Mouse (Mus musculus): ENCODE results near the gene Galnt10. TPM values are rescaled to one million over a fixed set of nuclear protein-coding genes. Genes with fewer than 3 reads are reported as not detected.

The Galnt10 gene
- polyA plus RNA-seq, 1 experiment from 2014 or later: 8.8 TPM

DNA sequence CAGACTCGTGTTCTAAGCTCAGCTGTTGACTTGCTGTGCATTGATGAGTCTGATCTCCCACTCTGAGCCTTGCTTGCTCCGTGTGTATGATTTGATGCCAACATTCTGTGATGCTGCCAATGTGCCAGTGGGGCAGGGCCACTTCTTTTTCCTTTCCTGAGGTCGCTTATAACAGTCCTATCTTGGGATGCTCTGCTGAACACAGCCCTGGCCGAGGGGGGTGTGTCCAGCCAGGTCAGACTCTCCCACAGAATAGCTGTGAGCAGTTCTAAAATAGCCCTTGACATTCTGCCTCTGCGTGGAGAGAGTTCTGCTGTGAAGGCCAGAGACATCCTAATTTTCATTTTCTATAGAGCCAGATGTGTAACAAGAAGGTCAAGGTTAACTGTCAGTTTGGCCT is 2.2 kb downstream of the Galnt10 start:
- Histone ChIP-seq H3K36me3 (replicated peaks; ENCODE audit: control insufficient read depth, insufficient read depth) (no peaks in the 10 kb centered on the region), H3K9me3 (ENCODE audit: control insufficient read depth, low read length) (no peaks in the 10 kb centered on the region), H3K4me1 (replicated peaks; ENCODE audit: control insufficient read depth, insufficient read depth, low read length) (peaks cover 40% of the 10 kb centered on the region), H3K4me2 (replicated peaks) (peak overlapping the region; percentile 71), H3K9ac (no peak overlapping the region), H3K4me3 (replicated peaks; ENCODE audit: low read length) (no peak overlapping the region), H3K27me3 (ENCODE audit: control insufficient read depth, insufficient read depth, low read length) (no peaks in the 10 kb centered on the region), H3K27ac (no peak overlapping the region)
- 55% methylated on average over 5 of the region's 5 CpGs for WGBS
- DNase-seq (ENCODE audit: low spot score) (no peak), ATAC-seq (ENCODE audit: low FRiP score) (no peak)

DNA sequence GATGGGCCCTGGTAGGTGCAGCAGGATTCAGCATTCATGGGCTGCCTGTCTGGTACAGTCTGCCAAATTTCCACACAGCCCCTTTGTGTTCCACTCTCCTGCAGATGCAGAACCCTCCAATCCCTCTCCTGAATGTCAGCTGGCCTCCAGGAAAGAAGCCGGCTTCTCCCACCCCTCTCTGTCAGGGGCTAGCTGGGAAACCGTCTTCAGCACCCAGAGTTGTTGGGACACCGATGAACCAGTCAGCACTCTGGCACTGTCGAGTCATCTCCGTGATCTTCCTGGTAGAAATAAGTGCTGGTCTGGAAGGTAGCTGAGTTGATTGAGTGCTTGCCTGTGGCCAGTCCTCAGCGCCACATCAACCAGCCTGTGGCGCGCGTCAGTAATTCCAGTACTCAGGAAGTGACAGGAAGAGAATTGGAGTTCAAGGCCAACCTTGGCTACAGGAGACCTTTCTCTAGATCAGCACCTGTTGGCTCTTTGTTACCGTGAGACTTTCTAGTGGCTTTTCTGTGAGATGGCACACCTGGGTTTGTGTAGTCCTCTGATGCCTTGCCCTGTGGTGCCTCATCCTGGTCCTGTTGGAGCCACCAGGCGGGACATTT is 3.1 kb downstream of the Galnt10 start:
- H3K9ac ChIP-seq: no peak overlapping the region
- no peak overlapping the region for H3K4me2 ChIP-seq (replicated peaks)
- ATAC-seq (ENCODE audit: low FRiP score) (no peak), DNase-seq (ENCODE audit: low spot score) (no peak)
- no peaks in the 10 kb centered on the region for H3K9me3 ChIP-seq (ENCODE audit: control insufficient read depth, low read length)
- H3K4me1 ChIP-seq (replicated peaks; ENCODE audit: control insufficient read depth, insufficient read depth, low read length): peaks cover 42% of the 10 kb centered on the region
- no peak overlapping the region for H3K4me3 ChIP-seq (replicated peaks; ENCODE audit: low read length)
- H3K27ac ChIP-seq: no peak overlapping the region
- no peaks in the 10 kb centered on the region for H3K36me3 ChIP-seq (replicated peaks; ENCODE audit: control insufficient read depth, insufficient read depth)
- no peaks in the 10 kb centered on the region for H3K27me3 ChIP-seq (ENCODE audit: control insufficient read depth, insufficient read depth, low read length)
- WGBS: 88% methylated on average over 11 of the region's 11 CpGs

DNA sequence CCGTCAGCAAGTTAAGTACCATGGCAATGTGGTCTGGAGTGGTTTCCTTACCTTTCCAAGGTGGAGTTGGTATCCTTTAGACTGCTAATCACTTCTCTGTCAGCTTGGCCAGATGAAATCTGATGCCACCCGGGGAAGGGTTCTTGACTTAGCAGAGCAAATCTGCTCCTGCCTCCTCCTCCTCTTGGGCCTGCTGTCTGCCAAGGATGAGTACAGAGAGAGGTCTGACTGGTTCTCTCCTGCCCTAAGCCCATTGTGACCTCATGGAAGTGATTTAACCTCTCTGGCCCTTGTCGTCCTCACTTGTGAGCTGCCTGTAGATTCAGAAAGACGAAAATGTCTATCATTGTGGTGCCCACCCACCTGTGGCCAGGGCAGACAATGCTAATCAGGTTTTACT is 4.0 kb downstream of the Galnt10 start:
- no peak overlapping the region for H3K9ac ChIP-seq
- ATAC-seq (ENCODE audit: low FRiP score) (no peak), DNase-seq (ENCODE audit: low spot score) (no peak)
- H3K9me3 ChIP-seq (ENCODE audit: control insufficient read depth, low read length): no peaks in the 10 kb centered on the region
- H3K36me3 ChIP-seq (replicated peaks; ENCODE audit: control insufficient read depth, insufficient read depth): no peaks in the 10 kb centered on the region
- no peak overlapping the region for H3K27ac ChIP-seq
- no peak overlapping the region for H3K4me2 ChIP-seq (replicated peaks)
- H3K4me3 ChIP-seq (replicated peaks; ENCODE audit: low read length): no peak overlapping the region
- H3K4me1 ChIP-seq (replicated peaks; ENCODE audit: control insufficient read depth, insufficient read depth, low read length): peaks cover 35% of the 10 kb centered on the region
- WGBS: 80% methylated on average over 4 of the region's 4 CpGs
- no peaks in the 10 kb centered on the region for H3K27me3 ChIP-seq (ENCODE audit: control insufficient read depth, insufficient read depth, low read length)

DNA sequence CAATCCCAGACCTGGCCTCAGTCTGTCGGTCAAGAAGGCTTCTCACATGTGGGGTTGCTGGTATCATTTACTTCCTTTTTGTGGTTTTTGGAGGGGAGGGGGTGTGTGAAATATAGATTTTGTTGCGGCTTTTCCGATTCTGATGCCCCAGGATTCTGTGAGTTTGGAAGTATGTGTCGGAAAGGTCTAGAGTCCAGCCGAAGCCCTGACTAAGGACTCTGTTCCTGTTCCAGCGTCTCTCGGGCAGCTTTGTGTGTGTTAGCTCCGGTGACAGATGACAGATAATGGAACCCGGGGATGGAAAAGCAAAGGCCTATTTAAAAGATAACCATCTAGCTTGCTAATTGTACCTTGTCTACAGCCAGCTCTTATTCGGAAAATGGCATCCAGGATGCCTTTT is 4.4 kb downstream of the Galnt10 start:
- DNase-seq (ENCODE audit: low spot score) (no peak), ATAC-seq (ENCODE audit: low FRiP score) (no peak)
- H3K9ac ChIP-seq: no peak overlapping the region
- H3K36me3 ChIP-seq (replicated peaks; ENCODE audit: control insufficient read depth, insufficient read depth): no peaks in the 10 kb centered on the region
- no peak overlapping the region for H3K4me2 ChIP-seq (replicated peaks)
- H3K4me3 ChIP-seq (replicated peaks; ENCODE audit: low read length): no peak overlapping the region
- peaks cover 35% of the 10 kb centered on the region for H3K4me1 ChIP-seq (replicated peaks; ENCODE audit: control insufficient read depth, insufficient read depth, low read length)
- H3K9me3 ChIP-seq (ENCODE audit: control insufficient read depth, low read length): no peaks in the 10 kb centered on the region
- H3K27ac ChIP-seq: no peak overlapping the region
- WGBS: 74% methylated on average over 10 of the region's 10 CpGs
- no peaks in the 10 kb centered on the region for H3K27me3 ChIP-seq (ENCODE audit: control insufficient read depth, insufficient read depth, low read length)

DNA sequence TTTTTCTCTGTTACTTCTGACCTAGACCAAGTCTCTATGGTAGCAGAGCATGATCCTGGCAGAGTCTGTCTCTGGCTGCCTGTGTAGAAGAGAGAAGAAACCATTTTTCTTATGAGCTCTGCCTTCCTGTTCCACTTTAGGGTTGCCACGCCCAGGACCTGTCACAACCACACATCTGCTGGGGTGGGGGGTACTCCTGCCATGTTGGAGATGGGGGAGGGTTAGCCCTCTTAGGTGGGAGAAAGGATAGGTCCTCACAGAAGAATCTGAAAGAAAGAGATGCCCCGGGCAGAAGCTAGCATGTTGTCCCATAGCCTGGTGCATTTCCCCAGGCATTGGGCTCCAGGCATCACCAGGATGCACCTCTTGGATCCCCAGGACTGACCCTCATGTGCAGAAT is 5.6 kb downstream of the Galnt10 start:
- Histone ChIP-seq H3K27me3 (ENCODE audit: control insufficient read depth, insufficient read depth, low read length) (no peaks in the 10 kb centered on the region), H3K4me2 (replicated peaks) (no peak overlapping the region), H3K9ac (no peak overlapping the region), H3K9me3 (ENCODE audit: control insufficient read depth, low read length) (no peaks in the 10 kb centered on the region), H3K4me1 (replicated peaks; ENCODE audit: control insufficient read depth, insufficient read depth, low read length) (peaks cover 35% of the 10 kb centered on the region), H3K4me3 (replicated peaks; ENCODE audit: low read length) (no peak overlapping the region), H3K27ac (no peak overlapping the region), H3K36me3 (replicated peaks; ENCODE audit: control insufficient read depth, insufficient read depth) (no peaks in the 10 kb centered on the region)
- ATAC-seq (ENCODE audit: low FRiP score) (no peak), DNase-seq (ENCODE audit: low spot score) (no peak)
- WGBS: 81% methylated on average over 2 of the region's 2 CpGs

DNA sequence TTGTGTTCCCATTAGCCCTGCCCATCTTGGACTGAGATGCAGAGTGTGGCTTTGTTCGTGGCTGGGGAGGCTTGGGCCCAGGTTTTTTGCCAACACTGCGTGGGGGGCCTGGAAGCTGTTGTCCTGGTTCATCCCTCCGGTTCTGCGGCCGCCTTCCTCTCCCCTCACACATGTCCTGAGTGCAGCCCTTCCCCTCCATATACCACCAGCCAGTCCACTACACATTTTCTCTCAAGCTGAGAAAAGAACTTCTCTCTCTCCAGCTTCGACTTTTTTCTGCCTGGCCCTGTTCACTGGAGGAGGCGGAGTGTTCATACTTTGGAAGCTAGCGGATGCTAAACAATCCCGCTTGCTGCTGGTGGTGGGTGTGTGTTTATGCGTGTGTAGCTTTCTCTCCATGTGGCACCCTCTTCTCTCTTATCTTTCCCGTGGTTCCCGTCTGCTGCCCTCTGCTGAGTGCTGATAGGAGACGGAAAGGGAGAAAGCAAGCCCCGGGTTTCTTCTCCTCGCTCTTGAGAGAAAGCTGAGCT is 6.1 kb downstream of the Galnt10 start:
- Histone ChIP-seq H3K27ac (no peak overlapping the region), H3K36me3 (replicated peaks; ENCODE audit: control insufficient read depth, insufficient read depth) (no peaks in the 10 kb centered on the region), H3K9ac (no peak overlapping the region), H3K4me3 (replicated peaks; ENCODE audit: low read length) (no peak overlapping the region), H3K9me3 (ENCODE audit: control insufficient read depth, low read length) (no peaks in the 10 kb centered on the region), H3K4me2 (replicated peaks) (0 out of 2 replicates have a peak overlapping the region, but pooled peaks have one; percentile 2), H3K4me1 (replicated peaks; ENCODE audit: control insufficient read depth, insufficient read depth, low read length) (peaks cover 30% of the 10 kb centered on the region), H3K27me3 (ENCODE audit: control insufficient read depth, insufficient read depth, low read length) (no peaks in the 10 kb centered on the region)
- peak; percentile 48 for DNase-seq (ENCODE audit: low spot score)
- no peak; the same call in 1 of the 2 replicates for ATAC-seq (ENCODE audit: low FRiP score)
- 36% methylated on average over 15 of the region's 15 CpGs for WGBS

DNA sequence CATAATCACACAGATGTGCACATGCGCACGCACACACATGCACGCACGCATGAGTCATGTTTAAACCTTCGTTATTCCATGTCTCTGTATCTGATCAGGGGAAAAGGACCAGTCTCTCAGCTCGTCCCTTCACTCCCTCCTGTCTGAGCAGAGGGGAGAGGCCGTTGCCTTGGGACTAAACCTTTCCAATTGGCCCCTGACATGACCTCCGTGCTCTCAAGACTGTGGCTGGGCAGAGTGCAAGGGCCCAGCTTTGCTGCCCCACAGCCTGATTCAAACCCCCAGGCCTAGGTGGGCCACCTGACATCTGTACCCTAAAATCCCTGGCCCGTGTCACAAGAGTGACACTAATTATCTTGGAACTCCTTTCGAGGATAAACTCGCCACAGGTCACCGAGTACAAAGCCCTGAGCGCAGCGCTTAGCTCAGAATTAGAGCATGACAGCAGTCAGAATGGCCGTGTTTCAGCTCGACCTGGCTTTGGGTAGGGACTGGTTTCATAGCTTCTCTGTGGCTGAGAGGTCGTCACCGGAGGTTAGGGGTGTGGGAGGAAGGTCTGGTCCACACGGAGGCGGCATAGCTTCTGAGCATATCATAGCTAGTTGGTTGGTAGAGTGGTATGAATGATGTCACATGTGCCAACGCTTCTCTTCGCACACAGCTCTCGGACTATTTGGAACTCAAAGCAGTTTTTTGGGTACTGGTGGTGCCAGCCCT is 7.1 kb downstream of the Galnt10 start:
- H3K4me1 ChIP-seq (replicated peaks; ENCODE audit: control insufficient read depth, insufficient read depth, low read length): peaks cover 26% of the 10 kb centered on the region
- no peak overlapping the region for H3K4me3 ChIP-seq (replicated peaks; ENCODE audit: low read length)
- WGBS: 69% methylated on average over 23 of the region's 23 CpGs
- H3K4me2 ChIP-seq (replicated peaks): no peak overlapping the region
- no peaks in the 10 kb centered on the region for H3K36me3 ChIP-seq (replicated peaks; ENCODE audit: control insufficient read depth, insufficient read depth)
- H3K9ac ChIP-seq: no peak overlapping the region
- no peak for ATAC-seq (ENCODE audit: low FRiP score)
- DNase-seq (ENCODE audit: low spot score): no peak
- no peaks in the 10 kb centered on the region for H3K9me3 ChIP-seq (ENCODE audit: control insufficient read depth, low read length)
- no peak overlapping the region for H3K27ac ChIP-seq
- H3K27me3 ChIP-seq (ENCODE audit: control insufficient read depth, insufficient read depth, low read length): no peaks in the 10 kb centered on the region

DNA sequence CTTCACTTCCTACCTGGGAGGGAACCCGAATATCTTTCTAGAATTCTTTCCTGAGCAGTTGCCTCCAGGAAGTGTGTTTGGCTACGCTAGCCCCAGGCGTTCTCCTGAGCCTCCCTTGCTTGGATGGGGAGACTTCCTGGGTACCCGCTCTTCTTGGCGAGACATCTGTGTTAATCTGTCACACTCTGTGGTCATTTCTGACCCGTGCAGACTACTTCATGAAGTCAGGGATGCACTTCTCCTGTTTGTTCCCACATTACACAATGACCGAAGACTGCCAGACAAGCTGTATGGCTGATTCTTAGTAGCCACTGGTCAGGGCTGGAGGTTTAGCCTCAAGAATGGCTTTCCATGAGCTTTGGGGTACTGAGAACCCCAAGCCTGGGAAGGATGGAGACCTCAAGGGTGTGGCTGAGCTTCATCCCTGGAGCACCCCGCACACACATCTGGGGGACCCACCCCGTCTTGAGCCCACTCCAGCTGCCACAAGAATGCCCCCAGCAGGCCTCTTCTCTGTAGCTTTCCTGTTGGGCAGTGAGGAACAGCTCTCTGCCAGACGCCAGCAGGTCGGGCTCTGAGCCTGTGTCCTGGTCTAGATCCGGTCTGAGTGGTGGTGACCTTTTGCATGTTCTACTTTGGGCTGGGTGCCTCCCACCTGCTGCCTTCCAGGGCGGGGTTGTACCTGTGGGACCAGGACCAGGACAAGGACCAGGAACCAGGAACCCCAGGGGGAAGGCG is 7.8 kb downstream of the Galnt10 start:
- Histone ChIP-seq H3K36me3 (replicated peaks; ENCODE audit: control insufficient read depth, insufficient read depth) (no peaks in the 10 kb centered on the region), H3K27ac (no peak overlapping the region), H3K9ac (no peak overlapping the region), H3K4me1 (replicated peaks; ENCODE audit: control insufficient read depth, insufficient read depth, low read length) (peaks cover 26% of the 10 kb centered on the region), H3K4me2 (replicated peaks) (no peak overlapping the region), H3K4me3 (replicated peaks; ENCODE audit: low read length) (no peak overlapping the region), H3K27me3 (ENCODE audit: control insufficient read depth, insufficient read depth, low read length) (no peaks in the 10 kb centered on the region), H3K9me3 (ENCODE audit: control insufficient read depth, low read length) (no peaks in the 10 kb centered on the region)
- ATAC-seq (ENCODE audit: low FRiP score): no peak
- no peak for DNase-seq (ENCODE audit: low spot score)
- WGBS: 88% methylated on average over 14 of the region's 14 CpGs

DNA sequence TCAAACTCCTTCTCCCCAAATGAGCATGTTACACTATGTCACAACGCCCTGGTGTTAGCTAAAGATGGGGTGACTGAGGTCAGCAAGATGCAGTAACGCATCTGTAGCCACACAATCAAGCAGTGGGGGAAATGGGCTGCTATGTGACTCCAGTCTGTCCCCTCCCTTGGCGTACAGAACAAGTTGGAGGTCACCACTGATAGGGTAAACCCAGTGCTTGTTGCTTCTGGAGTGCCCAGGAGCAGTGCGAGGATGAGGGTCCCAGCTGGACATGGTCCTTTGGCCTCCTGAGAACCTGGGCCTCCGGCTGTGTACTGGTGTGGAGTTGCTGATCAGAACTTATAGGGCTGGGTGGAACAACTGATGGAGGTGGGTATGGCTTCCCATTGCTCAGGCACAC is 8.6 kb downstream of the Galnt10 start:
- Histone ChIP-seq H3K36me3 (replicated peaks; ENCODE audit: control insufficient read depth, insufficient read depth) (no peaks in the 10 kb centered on the region), H3K4me2 (replicated peaks) (no peak overlapping the region), H3K4me3 (replicated peaks; ENCODE audit: low read length) (no peak overlapping the region), H3K4me1 (replicated peaks; ENCODE audit: control insufficient read depth, insufficient read depth, low read length) (peaks cover 26% of the 10 kb centered on the region), H3K27me3 (ENCODE audit: control insufficient read depth, insufficient read depth, low read length) (no peaks in the 10 kb centered on the region), H3K27ac (no peak overlapping the region), H3K9me3 (ENCODE audit: control insufficient read depth, low read length) (no peaks in the 10 kb centered on the region), H3K9ac (no peak overlapping the region)
- ATAC-seq (ENCODE audit: low FRiP score) (no peak), DNase-seq (ENCODE audit: low spot score) (no peak)
- WGBS: 78% methylated on average over 5 of the region's 5 CpGs

All from hindbrain, embryonic 14.5 days (tissue).